Mouse (Mus musculus) urinary bladder, postnatal 25 days (tissue): ENCODE data around the gene Ky.

ENCODE experiments used
- DNase-seq: peaks from one replicate; pipeline ENCODE4 v3.0.0; 2022; ENCODE audit warnings: low spot score

The Ky gene

DNA sequence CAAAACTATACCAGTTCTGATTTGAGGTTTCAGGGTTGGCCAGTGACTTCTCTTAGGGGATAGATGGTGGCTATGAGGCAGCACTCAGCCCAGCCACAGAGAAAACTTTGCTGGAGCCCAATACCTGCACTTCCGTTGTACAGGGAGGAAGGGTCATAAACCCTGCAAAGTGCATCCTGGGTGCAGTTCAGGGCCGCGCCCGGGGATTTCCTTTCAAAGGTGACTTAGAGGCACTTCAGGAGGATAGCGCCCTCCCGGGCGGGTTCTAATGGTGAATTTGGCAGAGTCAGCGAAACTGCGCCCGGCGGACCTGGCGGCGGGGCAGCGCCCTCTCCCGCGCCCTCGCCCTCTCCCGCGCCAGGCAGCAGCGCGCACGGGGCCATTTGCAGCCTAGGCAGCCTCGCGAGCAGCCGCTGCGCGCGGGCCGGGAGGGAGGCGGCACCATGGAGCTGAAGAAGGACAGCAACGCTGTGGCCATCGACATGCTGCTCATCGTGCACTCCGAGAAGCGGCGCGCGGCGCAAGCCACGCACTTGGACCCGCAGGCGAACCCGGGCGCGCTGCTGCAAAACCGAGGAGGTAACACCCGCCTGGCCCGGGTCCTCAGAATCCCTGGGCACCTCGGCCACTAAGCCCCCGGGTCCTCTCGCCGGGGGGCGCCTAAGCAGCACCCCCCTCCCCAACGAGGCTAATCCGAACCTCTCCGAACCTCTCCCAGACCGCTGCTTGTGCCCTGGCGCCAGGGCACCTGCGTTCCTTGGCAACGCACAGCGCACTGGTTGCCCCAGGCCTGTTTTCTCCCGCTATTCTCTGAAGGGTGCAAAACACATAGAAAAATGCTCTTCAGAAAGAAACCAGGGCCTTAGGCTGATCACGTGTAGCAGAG, at the start of gene Ky:
Ky (plus strand) TSS at position 51 of the 886 bp plus-strand sequence.
- DNase-seq, result no peak

DNA sequence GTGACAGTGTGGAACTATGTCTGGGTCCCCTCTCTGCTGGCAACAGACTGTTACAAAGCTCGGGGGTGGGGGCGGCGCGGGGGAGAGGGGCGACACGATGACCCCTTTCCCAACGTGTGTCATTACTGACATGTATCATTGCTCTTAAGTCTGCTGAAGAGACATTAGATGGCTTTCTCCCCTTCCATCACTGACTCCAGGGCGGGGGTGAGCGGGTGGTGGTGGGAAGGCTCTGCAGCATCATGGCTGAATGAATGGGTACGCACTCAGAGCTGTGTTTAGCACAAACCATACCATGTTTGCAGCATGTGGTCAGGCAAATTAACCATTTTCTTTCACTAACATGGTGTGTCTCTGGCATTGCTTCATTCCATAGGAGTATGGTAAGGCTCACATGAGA, 43.3 kb upstream of the Ky start:
- no peak for DNase-seq

DNA sequence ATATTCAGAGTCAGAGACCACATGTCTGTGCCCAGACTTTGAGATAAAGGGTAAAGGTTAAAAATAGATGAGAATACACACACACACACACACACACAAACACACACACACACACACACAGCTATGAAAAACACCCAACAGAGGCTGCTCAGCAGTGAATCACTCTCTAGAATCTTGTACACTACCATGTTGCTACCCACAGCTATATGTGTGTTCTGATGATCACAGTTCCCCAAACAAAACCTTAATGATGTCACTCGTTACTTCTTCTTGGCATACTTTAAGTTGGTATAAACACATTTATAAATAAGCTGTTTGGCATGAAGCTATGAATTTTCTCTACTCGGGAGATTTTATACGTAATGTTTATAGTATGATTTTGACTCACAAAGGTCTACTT, 40.5 kb upstream of the Ky start:
- DNase-seq, result no peak

DNA sequence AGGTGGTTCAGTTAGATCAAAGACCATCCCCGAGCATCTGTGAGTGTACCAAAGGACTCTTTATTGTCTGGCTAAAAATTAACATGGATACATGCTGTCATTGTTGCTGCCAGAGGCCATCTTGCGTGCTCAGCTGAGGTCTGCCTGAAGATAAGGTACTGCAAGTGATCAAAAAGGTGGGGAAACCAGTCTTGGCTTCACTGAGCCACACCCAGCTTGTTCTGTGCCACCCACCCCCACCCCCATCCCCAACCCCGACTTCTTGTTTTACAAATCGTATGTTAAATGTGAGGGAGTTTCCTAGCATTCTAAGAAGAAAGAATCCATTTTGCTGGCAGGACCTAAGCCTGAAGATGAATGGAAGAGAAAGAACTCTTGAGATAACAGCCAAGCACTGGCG, 39.8 kb upstream of the Ky start:
- no peak for DNase-seq

DNA sequence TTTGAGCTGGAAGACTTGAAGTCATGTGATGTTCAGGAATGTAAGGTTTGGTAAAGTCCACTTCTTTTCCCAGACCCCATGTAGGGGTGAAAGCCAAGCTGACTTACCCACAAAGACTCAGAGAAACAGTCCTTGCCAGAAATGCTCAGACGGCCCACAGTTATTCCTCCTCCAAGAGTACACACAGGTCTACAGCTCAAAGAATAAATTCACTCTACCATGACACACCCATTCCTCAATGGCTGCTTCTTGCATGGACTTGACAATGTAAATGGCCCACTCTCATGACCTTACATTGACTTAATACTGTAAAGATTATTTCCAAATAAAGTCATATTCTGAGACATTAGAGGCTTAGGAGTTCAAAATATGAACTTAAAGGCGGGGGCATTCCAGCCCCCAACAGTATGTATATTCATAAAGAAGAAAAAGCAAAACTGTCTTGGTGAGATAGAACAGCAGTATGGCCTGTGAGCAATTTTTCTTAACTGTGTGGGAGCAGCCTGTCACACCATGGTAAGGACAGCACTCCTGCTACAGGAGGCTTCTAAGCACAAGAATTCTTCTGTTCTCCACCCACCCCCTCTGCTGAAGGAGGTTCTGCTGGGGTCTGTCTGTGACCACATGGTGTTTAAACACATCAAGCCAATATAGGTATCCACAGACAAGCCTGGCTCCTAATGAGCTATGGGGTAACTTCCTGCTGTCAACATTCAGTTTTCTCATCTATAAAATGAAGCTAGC, 35.3 kb upstream of the Ky start:
- DNase-seq, result no peak

DNA sequence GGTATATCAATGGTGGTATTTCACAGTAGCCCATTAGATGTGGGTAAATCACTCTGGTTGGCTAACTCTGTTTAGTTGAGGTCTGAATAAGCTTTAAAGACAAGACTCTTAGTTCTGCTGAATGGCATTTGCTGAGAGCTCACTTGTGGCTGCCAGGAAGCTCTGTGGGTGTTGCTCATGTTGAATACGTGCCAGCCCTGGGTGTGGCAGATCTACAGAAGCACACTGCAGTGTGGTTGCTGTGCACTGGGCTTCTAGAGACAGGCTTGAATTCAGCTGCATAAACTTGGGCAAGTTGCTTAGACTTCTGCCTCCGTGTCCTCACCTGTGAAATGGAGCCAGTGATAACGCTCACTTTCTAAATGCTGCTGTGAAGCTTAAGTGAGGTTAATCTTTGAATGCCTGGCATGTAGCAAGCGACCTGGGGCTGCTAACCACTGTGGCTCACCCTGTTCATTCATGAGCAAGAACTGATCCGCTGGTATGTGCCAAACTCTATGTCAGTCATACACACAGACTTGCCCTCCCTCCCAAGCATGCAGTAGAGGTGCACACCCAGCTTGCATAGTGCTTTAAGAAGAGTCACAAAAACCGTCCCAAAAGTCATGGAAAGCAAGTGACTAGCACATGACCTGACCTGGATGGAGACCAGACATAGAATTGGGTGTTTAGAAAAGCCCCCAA, 27.6 kb upstream of the Ky start:
- DNase-seq, result no peak

DNA sequence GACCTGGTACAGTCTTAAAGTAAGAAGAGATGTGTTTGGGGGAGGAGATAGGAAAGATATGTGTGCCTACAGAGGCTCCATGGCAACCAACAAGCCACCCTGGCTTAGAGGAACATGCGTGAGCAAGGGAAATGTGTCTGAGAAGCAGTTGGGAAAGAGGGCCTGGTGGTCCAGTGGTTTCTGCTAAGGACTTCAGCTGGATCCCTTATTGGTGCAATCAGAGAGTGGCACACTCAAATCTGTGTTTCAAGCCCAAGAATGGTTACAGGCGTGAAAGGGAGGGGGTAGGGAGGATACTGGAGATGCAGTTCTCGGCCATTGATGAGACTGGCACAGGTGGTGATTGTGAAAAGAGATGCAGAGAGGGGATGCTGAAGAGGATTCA, 27.1 kb upstream of the Ky start:
- DNase-seq, result no peak

DNA sequence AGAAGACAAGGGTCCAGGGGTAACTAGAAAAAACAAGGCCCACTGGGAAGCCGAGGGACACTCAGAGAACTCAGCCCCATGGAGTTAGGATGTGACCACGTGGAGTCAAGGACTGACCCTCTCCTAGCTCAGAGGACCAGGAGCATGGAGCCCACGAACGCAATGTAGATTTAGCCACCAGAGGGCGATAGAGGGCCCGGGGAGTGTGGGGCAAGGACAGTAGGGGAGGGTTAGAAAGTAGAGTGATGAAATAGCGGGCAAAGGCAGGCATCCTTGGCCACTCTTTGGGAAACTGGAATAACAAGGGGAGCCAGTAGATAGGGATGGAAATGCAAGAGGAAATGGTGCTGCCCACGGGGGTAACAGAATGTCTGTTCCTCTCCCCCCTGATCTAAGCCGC, 26.5 kb upstream of the Ky start:
- DNase-seq, result peak; percentile 13

DNA sequence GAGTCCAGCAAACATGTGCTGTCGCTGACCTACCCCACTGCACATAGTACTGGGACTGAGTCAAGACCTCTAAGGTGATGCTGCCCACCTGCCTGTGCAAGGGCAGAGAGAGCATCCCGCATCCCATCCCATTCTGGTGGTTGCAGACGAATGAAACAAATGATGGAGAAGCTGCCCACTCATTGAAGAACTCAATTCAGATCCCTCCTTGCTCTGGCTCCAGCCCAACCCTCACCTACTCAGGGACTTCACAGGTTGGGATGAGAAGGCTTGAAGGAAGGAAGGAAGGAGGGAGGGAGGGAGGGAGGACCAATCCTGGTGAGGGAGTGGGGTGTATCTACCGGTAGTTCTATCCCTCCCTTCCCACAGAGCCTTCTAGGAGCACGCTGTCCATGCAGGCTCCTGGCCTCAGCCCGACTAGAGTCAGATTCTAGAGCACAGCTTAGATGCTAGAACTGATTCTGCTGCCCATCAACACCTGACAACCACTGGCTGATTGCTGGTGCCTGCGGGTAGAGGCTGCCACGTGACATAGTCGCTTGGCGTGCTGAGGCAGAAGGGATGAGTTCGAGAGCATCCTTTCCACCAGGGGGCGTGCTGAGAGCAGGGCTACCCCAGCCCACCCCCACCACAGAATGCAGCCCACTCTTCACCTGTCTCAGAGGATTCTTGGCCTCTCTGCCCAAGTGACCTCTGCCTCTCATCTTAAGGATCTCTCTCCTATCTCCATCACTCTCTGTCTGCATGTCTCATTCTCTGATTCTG, 13.3 kb upstream of the Ky start:
- DNase-seq, result no peak

DNA sequence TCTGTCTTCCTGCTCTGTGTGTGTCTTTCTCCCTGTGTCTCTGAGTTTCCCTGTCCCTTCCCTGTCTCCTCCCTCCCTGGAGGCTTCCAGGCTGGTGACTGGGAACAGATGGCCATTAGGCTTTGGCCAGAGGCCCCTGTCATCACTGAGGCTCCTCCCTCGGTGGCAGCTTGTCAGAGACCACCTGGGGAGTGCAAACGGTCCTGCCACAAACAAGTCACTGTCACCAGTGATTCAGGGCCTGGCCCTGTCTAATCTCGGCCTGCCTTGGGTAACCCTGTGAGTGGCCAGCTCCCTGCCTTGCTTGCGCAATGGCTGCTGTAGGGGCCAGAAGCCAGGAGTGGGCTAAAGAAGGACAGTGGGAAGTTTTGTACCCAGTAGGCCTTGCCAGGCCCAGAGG, 12.5 kb upstream of the Ky start:
- no peak for DNase-seq

DNA sequence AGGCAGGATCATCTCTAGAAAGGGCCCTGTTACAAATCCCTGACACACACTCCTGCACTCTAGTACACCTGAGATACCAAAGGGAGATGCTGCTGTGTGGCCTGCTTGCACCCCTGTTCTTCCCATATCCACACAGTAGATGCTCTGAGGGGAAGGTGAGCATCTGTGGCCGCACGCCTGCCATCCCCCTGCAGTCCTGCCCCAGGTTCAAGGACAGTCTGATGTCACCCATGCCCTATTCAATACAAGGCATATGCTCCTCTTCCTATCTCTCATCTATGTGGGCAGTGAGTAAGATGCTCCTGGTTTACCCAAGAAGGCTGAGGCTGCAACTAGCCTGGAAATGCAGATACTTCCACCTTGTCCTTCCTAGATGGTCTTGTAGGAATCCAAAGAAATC, 11.6 kb upstream of the Ky start:
- no peak for DNase-seq

DNA sequence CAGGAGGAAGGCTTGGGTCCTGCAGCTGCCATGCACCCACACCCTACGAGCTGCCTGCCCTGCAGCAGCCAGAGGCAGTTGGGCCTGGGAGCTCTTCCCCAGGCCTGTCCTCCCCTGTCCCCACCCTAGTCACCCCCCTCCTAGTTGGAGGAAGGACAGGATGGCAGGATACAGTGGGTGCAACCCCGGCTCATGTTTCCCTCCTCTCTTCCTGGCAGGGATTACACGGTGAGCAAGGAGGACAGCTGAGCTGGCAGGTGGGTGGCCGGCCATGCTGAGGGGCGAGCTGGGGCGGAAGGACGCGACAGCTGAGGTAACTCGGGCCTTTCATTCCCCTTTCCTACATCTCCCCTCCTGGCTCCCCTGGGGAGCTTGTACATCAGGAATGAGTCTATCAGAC, 11.1 kb upstream of the Ky start:
- no peak for DNase-seq

DNA sequence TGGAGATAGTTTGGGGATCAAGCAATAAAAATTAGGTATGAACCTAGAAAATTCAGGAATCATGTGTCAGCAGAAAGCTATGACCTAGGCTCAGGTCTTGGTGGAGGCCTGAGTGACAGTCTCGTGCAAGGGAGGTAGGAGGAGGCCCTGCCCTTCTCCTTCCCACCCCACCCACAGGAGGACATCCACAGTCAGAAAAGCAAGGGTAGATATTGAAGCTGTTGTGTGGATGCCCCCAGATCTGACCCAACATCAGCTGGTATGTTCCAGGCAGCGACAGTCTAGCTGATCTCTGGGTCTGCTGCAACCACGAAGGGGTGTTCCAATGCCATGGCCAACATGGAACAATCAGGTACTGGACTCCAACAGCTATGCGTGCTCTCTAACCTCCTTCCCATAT, 10.3 kb upstream of the Ky start:
- DNase-seq, result no peak

DNA sequence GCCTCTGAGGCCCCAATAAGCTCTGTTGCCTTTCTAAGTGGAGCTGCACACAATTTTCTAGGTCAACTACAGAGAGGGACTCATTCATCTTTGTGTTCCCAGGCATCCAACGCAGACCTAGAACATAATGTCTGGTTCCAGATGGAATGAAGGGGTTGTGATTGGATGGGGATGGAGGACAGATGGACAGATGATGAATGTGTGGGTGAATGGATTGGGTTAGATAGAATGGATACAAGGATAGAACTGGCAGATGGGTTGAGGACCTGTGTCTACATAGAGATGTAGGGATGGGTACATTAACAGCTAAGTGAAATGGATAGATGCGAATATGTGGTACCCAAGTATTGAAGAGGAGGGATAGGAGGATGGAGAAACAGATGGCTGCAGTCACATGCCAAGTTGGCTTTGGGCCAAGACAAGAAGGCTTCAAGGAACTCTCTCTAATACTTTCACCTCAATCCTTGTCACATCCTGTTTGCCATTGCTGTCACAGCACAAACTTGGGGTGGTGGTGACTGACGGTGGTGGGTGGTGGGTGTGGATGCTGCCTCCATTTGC, 9.0 kb upstream of the Ky start:
- no peak for DNase-seq

DNA sequence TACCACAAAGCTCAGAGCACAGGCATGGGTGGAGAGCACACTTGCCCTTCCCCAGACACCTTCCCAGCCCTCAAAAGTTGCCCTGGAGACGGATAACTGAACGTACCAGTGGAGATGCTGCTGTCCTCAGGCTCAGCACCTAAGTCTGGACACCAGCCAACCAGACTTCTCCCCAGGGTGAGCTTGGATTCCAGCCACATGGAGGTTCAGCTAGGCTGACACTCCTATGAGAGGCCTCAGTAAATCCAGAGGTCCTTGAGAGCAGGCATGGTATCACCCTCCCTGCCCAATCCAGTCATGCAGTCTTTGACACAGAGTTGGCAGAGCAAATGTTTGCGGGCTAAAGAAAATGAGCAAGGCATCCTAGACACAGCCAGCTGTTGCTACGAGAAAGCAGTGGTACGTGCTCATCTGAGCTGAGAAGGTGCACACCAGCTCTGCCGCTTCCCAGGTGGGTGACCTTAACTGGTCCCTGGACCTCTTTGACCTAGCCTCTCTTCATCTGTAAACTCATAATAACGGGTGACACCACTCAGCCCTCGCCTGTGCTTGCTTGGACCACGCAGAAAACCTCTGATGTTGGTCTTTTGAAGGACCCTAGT, 8.4 kb upstream of the Ky start:
- no peak for DNase-seq

DNA sequence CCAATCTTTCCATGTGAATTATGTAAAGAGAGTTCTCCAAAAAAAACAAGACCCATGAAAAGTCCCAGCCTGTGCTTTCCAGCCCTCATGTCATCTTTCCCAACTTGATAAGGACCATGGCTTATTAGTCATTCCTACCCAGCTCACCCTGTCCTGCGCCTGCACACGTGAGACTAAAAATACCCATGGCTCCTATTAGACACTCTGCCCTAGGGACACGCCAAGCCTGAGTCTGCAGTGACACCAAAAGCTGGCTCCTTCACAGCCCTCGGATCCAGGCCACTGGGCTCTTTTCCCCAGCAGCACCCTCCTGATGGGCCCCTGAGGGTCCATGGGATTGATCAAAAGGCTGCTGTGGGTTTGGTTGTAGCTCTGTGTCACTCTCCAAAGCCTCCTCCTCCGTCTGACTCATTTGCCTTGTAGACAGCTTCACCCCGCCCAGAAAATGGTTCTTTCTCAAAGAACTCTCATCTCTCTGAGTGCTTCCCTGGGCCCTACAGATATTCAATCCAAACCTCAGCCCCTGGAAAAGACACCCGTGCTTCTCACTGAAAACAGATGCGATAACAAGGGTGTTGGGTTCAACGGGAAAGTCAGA, 7.6 kb upstream of the Ky start:
- no peak for DNase-seq

DNA sequence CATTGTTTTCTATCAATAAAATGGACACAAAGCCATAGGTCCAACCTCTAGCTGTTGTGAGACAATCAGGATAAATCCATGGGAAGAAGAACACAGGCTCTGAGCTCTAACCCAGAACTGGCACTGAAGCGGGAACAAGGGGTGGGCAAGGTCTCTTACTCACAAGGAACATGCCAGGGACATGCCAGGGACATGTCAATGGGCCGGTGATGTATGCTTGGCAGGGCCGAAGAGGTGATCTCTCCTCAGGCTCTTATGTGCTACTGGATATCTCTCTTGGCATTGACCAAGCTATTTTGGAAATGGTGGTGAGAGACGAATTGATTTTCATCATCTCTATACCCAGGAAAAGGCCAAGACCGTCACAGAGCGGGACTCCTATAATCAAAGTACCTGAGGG, 6.8 kb upstream of the Ky start:
- no peak for DNase-seq

DNA sequence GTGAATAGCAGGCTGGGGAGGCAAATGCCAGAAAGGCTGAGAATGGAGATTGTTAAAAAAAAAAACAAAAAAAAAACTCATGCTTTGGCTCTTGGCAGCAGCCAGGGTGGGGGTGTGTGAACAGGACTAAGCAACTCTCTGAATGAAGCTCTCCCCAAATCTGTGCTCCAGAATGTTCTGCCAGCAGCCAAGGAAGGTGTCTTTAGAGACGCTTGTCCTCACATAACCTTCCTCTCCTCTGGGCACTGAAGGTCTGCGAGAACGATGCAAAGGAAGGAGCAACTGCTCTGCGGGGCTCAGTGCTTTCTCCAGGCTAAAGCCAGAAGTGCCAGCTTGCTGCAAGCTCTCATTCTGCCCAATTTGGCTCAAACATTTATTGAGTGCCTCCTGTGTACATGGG, 6.3 kb upstream of the Ky start:
- DNase-seq, result no peak

DNA sequence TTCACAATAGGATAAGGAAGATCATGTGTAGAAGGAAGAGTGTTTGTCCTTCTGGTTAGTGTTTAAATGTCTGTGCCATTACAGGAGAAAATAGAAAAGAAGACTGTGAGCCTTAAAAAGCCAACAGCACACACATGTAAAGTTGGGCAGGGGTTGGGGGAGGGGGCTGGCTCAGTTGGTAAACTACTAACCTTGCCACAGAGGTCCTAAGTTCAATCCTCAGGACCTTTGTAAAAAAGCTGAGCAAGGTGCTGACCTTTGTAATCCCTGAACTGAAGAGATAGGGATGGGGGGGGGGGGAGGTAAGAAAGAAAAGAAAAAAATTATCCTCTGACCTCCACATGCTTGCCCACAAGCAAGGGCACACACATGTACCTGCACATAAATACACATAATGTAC, 5.8 kb upstream of the Ky start:
- no peak for DNase-seq

DNA sequence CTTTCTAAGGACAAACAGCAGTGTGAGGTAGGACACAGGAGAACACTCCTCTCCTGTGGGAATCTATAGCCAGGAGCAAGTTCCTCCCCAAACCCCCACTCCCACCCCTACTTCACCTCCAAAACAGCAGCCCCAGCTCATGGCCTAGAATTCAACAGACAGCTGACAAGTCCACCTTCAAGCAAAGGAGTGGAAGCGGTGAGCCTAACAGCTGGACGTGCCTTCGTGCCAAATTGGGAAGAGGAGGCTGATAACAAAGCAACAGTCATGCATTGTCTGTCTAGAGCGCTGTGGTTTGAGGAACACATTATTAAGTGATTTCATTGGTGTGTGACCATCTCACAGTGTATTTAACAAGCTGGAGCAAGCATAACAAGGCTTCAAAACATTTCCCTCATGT, 4.4 kb upstream of the Ky start:
- DNase-seq, result no peak

DNA sequence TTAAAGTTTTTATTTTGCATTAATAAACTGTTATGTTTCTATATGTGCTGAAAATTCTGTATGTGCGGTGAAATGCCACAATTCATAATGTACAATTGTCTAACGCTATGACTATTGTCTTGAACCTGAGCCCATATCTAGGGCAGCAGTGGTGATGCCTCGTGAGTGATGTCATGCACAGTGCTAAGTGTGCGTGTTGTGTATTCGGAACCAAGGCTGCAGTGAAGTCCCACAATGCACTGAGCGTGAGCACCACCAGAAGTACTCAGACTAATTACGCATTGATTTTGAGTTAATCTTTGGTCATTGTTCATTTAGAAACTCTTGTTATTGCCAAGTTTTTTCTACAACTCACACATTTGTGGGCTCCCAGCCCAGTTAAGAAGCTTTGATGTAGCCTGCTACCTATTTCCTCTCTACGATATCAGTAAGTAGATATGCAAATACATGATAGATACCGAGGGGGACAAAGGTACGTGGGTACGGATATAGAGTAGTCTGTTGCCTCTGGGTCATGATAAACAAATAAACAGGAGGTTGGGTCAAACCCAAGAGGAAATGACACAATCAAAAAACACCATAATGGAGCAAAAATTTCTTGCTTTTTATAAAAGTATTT, 3.4 kb upstream of the Ky start:
- no peak for DNase-seq
